Mouse (Mus musculus) layer of hippocampus, adult 2 months (tissue): Measurements from ENCODE around the gene Krt84. TPM values are rescaled to one million over a fixed set of nuclear protein-coding genes. Genes with fewer than 3 reads are reported as not detected.

Source experiments
- DNase-seq, 2 experiments: peaks; one replicate each; pipeline ENCODE4 v3.0.0; 2022; ENCODE audit warnings: low spot score in 2 of 2
- H3K27ac ChIP-seq: fragments of 200-600 bp; 2 replicates; pipeline ENCODE4 v1.8.1; 2022
- H3K4me3 ChIP-seq: fragments of 200-600 bp; 2 replicates; pipeline ENCODE4 v1.8.1; 2022; ENCODE audit warnings: mild to moderate bottlenecking
- CTCF ChIP-seq: fragments of 200-600 bp; conservative IDR thresholded peaks from 2 replicates; pipeline ENCODE4 v1.8.1; 2022; ENCODE audit warnings: antibody characterized with exemption, mild to moderate bottlenecking, moderate library complexity
- microRNA-seq, 2 experiments: library from miRNA; unstranded; fragments of <30 nt; microRNA quantifications; one replicate each; pipeline ENCODE4 v1.2.0; 2021
- total RNA-seq, 2 experiments: library from RNA; stranded (reverse); gene quantifications; 2 replicates each; pipeline ENCODE4 v1.2.3; 2021

Krt84 gene
- total RNA-seq, 2 experiments from 2014 or later = not detected

GRCm38 (mm10) chr15:101484939-101485338, 47.7 kb downstream of the Krt84 start:
- TF ChIP-seq CTCF = no peak
- no peak for DNase-seq
- Histone ChIP-seq H3K27ac (no peak overlapping the region), H3K4me3 (no peak overlapping the region)

- H3K4me3 ChIP-seq = no peak overlapping the region
- no peak for DNase-seq
- TF ChIP-seq CTCF = no peak
- H3K27ac ChIP-seq = no peak overlapping the region
Measured at GRCm38 (mm10) chr15:101483646-101484045, 49.0 kb downstream of the Krt84 start.

- no peak for TF ChIP-seq CTCF
- no peak for DNase-seq
- no peak overlapping the region for H3K4me3 ChIP-seq
Measured at GRCm38 (mm10) chr15:101482056-101482455, 50.6 kb downstream of the Krt84 start.

GRCm38 (mm10) chr15:101479666-101480060, 53.0 kb downstream of the Krt84 start:
- peak overlapping the region; percentile 32 for H3K4me3 ChIP-seq
- no peak for DNase-seq
- H3K27ac ChIP-seq = no peak overlapping the region
- no peak for TF ChIP-seq CTCF

More at GRCm38 (mm10) chr15:101482056-101482455, 50.6 kb downstream of the Krt84 start:
- no peak overlapping the region for H3K27ac ChIP-seq

GRCm38 (mm10) chr15:101479007-101479665, 53.5 kb downstream of the Krt84 start:
- H3K4me3 ChIP-seq = peak overlapping the region; percentile 32

More at GRCm38 (mm10) chr15:101479007-101479665, 53.5 kb downstream of the Krt84 start:
- no peak overlapping the region for H3K27ac ChIP-seq
- TF ChIP-seq CTCF = peak; percentile 79
- peak; percentile 9 to 56 for DNase-seq

Small RNA genes lying within 50 kb of the gene (microRNA-seq; reads per million reads assigned to microRNA genes)
- 0 reads per million in 2 experiments for gene Gm44393
- gene Gm44460 = 0 reads per million in 2 experiments

Other genes with a start within 250 kb of the Krt84 start
- gene Atg101, start 248.5 kb downstream of the Krt84 start, total RNA-seq = 10 to 100 TPM; 50.6 to 53.3 TPM
- gene 6030408B16Rik, start 239.6 kb downstream of the Krt84 start, total RNA-seq = under 1 TPM in 1 of 2 experiments, not detected in 1; 0.54 TPM
- under 1 TPM; 0.12 to 0.18 TPM for gene Krt80, start 162.7 kb downstream of the Krt84 start, total RNA-seq
- not detected for gene Krt7, start 121.8 kb downstream of the Krt84 start, total RNA-seq
- gene Krt87, start 94.0 kb downstream of the Krt84 start, total RNA-seq = under 1 TPM; 0.46 to 0.69 TPM
- gene Krt88, start 85.1 kb downstream of the Krt84 start, total RNA-seq = not detected
- not detected for gene Krt81, start 69.1 kb downstream of the Krt84 start, total RNA-seq
- gene Krt86, start 59.3 kb downstream of the Krt84 start, total RNA-seq = not detected
- not detected for gene Krt83, start 41.3 kb downstream of the Krt84 start, total RNA-seq
- gene Gm49425, start 15.6 kb downstream of the Krt84 start, total RNA-seq = not detected
- gene Krt82, start 17.8 kb upstream of the Krt84 start, total RNA-seq = not detected
- not detected for gene Krt90, start 30.1 kb upstream of the Krt84 start, total RNA-seq
- not detected for gene Krt75, start 41.1 kb upstream of the Krt84 start, total RNA-seq
- gene Gm5414, start 95.4 kb upstream of the Krt84 start, total RNA-seq = not detected
- gene Gm5478, start 114.6 kb upstream of the Krt84 start, total RNA-seq = not detected
- gene Krt6b, start 147.5 kb upstream of the Krt84 start, total RNA-seq = not detected
- gene Krt6a, start 161.5 kb upstream of the Krt84 start, total RNA-seq = not detected
- gene Krt5, start 180.1 kb upstream of the Krt84 start, total RNA-seq = under 1 TPM; 0.15 to 0.47 TPM
- gene Krt71, start 210.3 kb upstream of the Krt84 start, total RNA-seq = not detected